Mouse (Mus musculus) kidney, adult 2 months (tissue): ENCODE data around the gene Nynrin. TPM values are rescaled to one million over a fixed set of nuclear protein-coding genes. Genes with fewer than 3 reads are reported as not detected.

Experiments
- DNase-seq: peaks from one replicate; pipeline ENCODE4 v3.0.0; 2021
- H3K27ac ChIP-seq: fragments of 200-500 bp; 2 replicates; pipeline ENCODE4 v1.5.1; 2012; ENCODE audit warnings: low read depth, low read length, control low read depth, inconsistent platforms; ENCODE audit not compliant: insufficient read depth
- H3K27me3 ChIP-seq: fragments of 200-500 bp; replicated peaks from 2 replicates; pipeline ENCODE4 v1.6.1; 2012; ENCODE audit warnings: mild to moderate bottlenecking, moderate library complexity, low read length, inconsistent platforms; ENCODE audit not compliant: control insufficient read depth, insufficient read depth
- H3K36me3 ChIP-seq: fragments of 200-500 bp; 2 replicates; pipeline ENCODE4 v1.6.1; 2012; ENCODE audit warnings: mild to moderate bottlenecking, moderate library complexity, low read length, inconsistent platforms; ENCODE audit not compliant: control insufficient read depth, insufficient read depth
- H3K4me1 ChIP-seq: fragments of 200-500 bp; 2 replicates; pipeline ENCODE4 v1.6.1; 2011; ENCODE audit warnings: low read length; ENCODE audit not compliant: control insufficient read depth, insufficient read depth
- H3K4me3 ChIP-seq: fragments of 200-500 bp; 2 replicates; pipeline ENCODE4 v1.5.1; 2011; ENCODE audit warnings: mild to moderate bottlenecking, low read depth, low read length, control low read depth; ENCODE audit not compliant: insufficient read depth
- CTCF ChIP-seq: fragments of 200-500 bp; conservative IDR thresholded peaks from 2 replicates; pipeline ENCODE4 v1.5.1; 2011; ENCODE audit warnings: low read depth, mild to moderate bottlenecking, control low read depth, low read length, moderate library complexity, mixed read lengths; ENCODE audit not compliant: insufficient read depth, insufficient read length
- POLR2A ChIP-seq: fragments of 200-500 bp; IDR thresholded peaks from one replicate; pipeline ENCODE4 v1.6.1; 2011; ENCODE audit warnings: low read depth, low read length, control low read depth
- WGBS: fragments of 180-500 bp; shearing (Covaris S2); methylation state at CpG from one replicate; pipeline ENCODE4 v1.1.7; 2018; 5-methylcytosine and 5-hydroxymethylcytosine counted together
- polyA plus RNA-seq: library from polyadenylated mRNA; depleted of rRNA; stranded (reverse); fragments of >200 nt; gene quantifications from 2 replicates; pipeline ENCODE4 v1.2.3, GENCODE M21; 2012; rRNA removed

Gene Nynrin
- polyA plus RNA-seq, 1 experiment = 7.6 TPM

- TF ChIP-seq CTCF = no peak
- peak; percentile 73 for TF ChIP-seq POLR2A
- Histone ChIP-seq H3K4me3 (peak within 1 kb of the TSS; percentile 74), H3K36me3 (peaks cover 2% of the 10 kb centered on the region; the same call in 1 of the 2 replicates), H3K4me1 (peaks cover 10% of the 10 kb centered on the region), H3K27me3 (no peaks in the 10 kb centered on the region), H3K27ac (peak within 1 kb of the TSS; percentile 80)
- WGBS = under 1% methylated on average over 39 of the region's 39 CpGs
- peak; percentile 92 for DNase-seq
Observed at GRCm38 (mm10) chr14:55899701-55900413, 46.0 kb downstream of the Nynrin start, which contains the start of gene Sdr39u1. Sdr39u1 (minus strand) TSS chr14:55900293.

- TF ChIP-seq CTCF = no peak
- no peak for TF ChIP-seq POLR2A
- Histone ChIP-seq H3K4me1 (peaks cover 10% of the 10 kb centered on the region), H3K36me3 (no peaks in the 10 kb centered on the region; the same call in 1 of the 2 replicates), H3K27ac (peak overlapping the region; percentile 80), H3K27me3 (no peaks in the 10 kb centered on the region), H3K4me3 (peak overlapping the region; percentile 74)
- DNase-seq = no peak
- WGBS = 4% methylated on average over 12 of the region's 12 CpGs
Observed at GRCm38 (mm10) chr14:55900414-55900755, 46.6 kb downstream of the Nynrin start.

- TF ChIP-seq POLR2A = no peak
- 0 out of 2 replicates have a peak, but pooled peaks have one; percentile 17 for TF ChIP-seq CTCF
- peaks cover 4% of the 10 kb centered on the region for H3K4me1 ChIP-seq
- H3K4me3 ChIP-seq = no peak overlapping the region
- WGBS = 10% methylated on average over 1 of the region's 1 CpGs
- H3K36me3 ChIP-seq = no peaks in the 10 kb centered on the region
- H3K27me3 ChIP-seq = no peaks in the 10 kb centered on the region
- DNase-seq = no peak
- H3K27ac ChIP-seq = no peak overlapping the region
Observed at GRCm38 (mm10) chr14:55905518-55905917, 51.7 kb downstream of the Nynrin start.

GRCm38 (mm10) chr14:55913406-55913805, 59.6 kb downstream of the Nynrin start:
- Histone ChIP-seq H3K4me3 (no peak overlapping the region), H3K27ac (no peak overlapping the region), H3K27me3 (no peaks in the 10 kb centered on the region), H3K4me1 (no peaks in the 10 kb centered on the region), H3K36me3 (no peaks in the 10 kb centered on the region)
- no peak for DNase-seq
- WGBS = 44% methylated on average over 4 of the region's 4 CpGs
- TF ChIP-seq CTCF (no peak), POLR2A (no peak)

GRCm38 (mm10) chr14:55918240-55919082, 64.7 kb downstream of the Nynrin start:
- no peaks in the 10 kb centered on the region for H3K27me3 ChIP-seq
- no peaks in the 10 kb centered on the region for H3K4me1 ChIP-seq
- no peak overlapping the region for H3K27ac ChIP-seq
- H3K36me3 ChIP-seq = no peaks in the 10 kb centered on the region
- WGBS = 41% methylated on average over 14 of the region's 14 CpGs
- H3K4me3 ChIP-seq = no peak overlapping the region
- TF ChIP-seq POLR2A (no peak), CTCF (peak; percentile 69)
- peak; percentile 86 for DNase-seq

- H3K4me1 ChIP-seq = no peaks in the 10 kb centered on the region
- TF ChIP-seq POLR2A = no peak
- no peak for TF ChIP-seq CTCF
- H3K27me3 ChIP-seq = no peaks in the 10 kb centered on the region
- H3K36me3 ChIP-seq = no peaks in the 10 kb centered on the region
- WGBS = 58% methylated on average over 7 of the region's 7 CpGs
- H3K4me3 ChIP-seq = no peak overlapping the region
- DNase-seq = no peak
- no peak overlapping the region for H3K27ac ChIP-seq
Observed at GRCm38 (mm10) chr14:55922475-55923232, 68.8 kb downstream of the Nynrin start.

Other genes starting within 250 kb of the Nynrin start
- gene Rec8, start 236.0 kb upstream of the Nynrin start, polyA plus RNA-seq = 11.4 and 13.3 TPM in 2 replicates
- 69.7 and 84.9 TPM in 2 replicates for gene Ipo4, start 218.1 kb upstream of the Nynrin start, polyA plus RNA-seq
- 3.2 and 4.0 TPM in 2 replicates for gene Gm49378, start 216.1 kb upstream of the Nynrin start, polyA plus RNA-seq
- 109 and 110 TPM in 2 replicates for gene Tm9sf1, start 210.2 kb upstream of the Nynrin start, polyA plus RNA-seq
- gene Tssk4, start 203.8 kb upstream of the Nynrin start, polyA plus RNA-seq = 0.67 and 0.79 TPM in 2 replicates
- 22.4 and 27.2 TPM in 2 replicates for gene Mdp1, start 193.5 kb upstream of the Nynrin start, polyA plus RNA-seq
- gene Gmpr2, start 182.1 kb upstream of the Nynrin start, polyA plus RNA-seq = 18.7 and 21.7 TPM in 2 replicates
- 321 and 438 TPM in 2 replicates for gene Nedd8, start 181.9 kb upstream of the Nynrin start, polyA plus RNA-seq
- 9.9 and 10.2 TPM in 2 replicates for gene Tinf2, start 172.2 kb upstream of the Nynrin start, polyA plus RNA-seq
- gene Tgm1, start 140.1 kb upstream of the Nynrin start, polyA plus RNA-seq = 29.6 and 30.1 TPM in 2 replicates
- 70.0 and 86.9 TPM in 2 replicates for gene Rabggta, start 131.7 kb upstream of the Nynrin start, polyA plus RNA-seq
- 223 and 228 TPM in 2 replicates for gene Dhrs1, start 108.3 kb upstream of the Nynrin start, polyA plus RNA-seq
- 12.9 and 16.1 TPM in 2 replicates for gene Nop9, start 108.3 kb upstream of the Nynrin start, polyA plus RNA-seq
- gene Cideb, start 95.6 kb upstream of the Nynrin start, polyA plus RNA-seq = 485 and 513 TPM in 2 replicates
- 0.56 and 0.76 TPM in 2 replicates for gene Ltb4r2, start 92.6 kb upstream of the Nynrin start, polyA plus RNA-seq
- 0.75 and 1.1 TPM in 2 replicates for gene Ltb4r1, start 88.0 kb upstream of the Nynrin start, polyA plus RNA-seq
- 16.8 and 16.9 TPM in 2 replicates for gene Adcy4, start 69.9 kb upstream of the Nynrin start, polyA plus RNA-seq
- 3.5 and 4.7 TPM in 2 replicates for gene Ripk3, start 65.1 kb upstream of the Nynrin start, polyA plus RNA-seq
- gene Nfatc4, start 30.9 kb upstream of the Nynrin start, polyA plus RNA-seq = 4.3 and 5.0 TPM in 2 replicates
- 0.08 and 0.13 TPM in 2 replicates for gene Cbln3, start 30.4 kb downstream of the Nynrin start, polyA plus RNA-seq
- gene Khnyn, start 30.9 kb downstream of the Nynrin start, polyA plus RNA-seq = 11.1 and 11.9 TPM in 2 replicates
- 132 and 133 TPM in 2 replicates for gene Sdr39u1, start 46.3 kb downstream of the Nynrin start, polyA plus RNA-seq
- 0.42 and 0.99 TPM in 2 replicates for gene Cma1, start 90.7 kb downstream of the Nynrin start, polyA plus RNA-seq
- gene Cma2, start 97.0 kb downstream of the Nynrin start, polyA plus RNA-seq = not detected in 2 replicates
- not detected in 2 replicates for gene Mcpt1, start 164.0 kb downstream of the Nynrin start, polyA plus RNA-seq
- gene Mcpt9, start 176.5 kb downstream of the Nynrin start, polyA plus RNA-seq = not detected in 2 replicates
- gene Mcpt2, start 188.0 kb downstream of the Nynrin start, polyA plus RNA-seq = not detected in 2 replicates
- gene Mcpt4, start 208.3 kb downstream of the Nynrin start, polyA plus RNA-seq = 0.50 and 0.95 TPM in 2 replicates
- gene Mcpt8, start 231.3 kb downstream of the Nynrin start, polyA plus RNA-seq = not detected in 2 replicates
- gene Ctsg, start 248.6 kb downstream of the Nynrin start, polyA plus RNA-seq = not detected in 2 replicates